Mouse (Mus musculus): ENCODE measurements at regions not wholly inside any gene's neighbourhood (a gene's known extent, or its start where the extent isn't known, plus 50 kb on each side); places are given as distances from the start of the nearest gene placed in this dataset.

- no peak for DNase-seq (ENCODE audit: low read depth)
These were observed 51.2 kb upstream of the Tln2 start for GRCm38 (mm10) chr9:67610696-67611095.

- no peak for DNase-seq (ENCODE audit: low read depth)
These were observed 52.2 kb upstream of the Tln2 start for GRCm38 (mm10) chr9:67611676-67612075.

DNA sequence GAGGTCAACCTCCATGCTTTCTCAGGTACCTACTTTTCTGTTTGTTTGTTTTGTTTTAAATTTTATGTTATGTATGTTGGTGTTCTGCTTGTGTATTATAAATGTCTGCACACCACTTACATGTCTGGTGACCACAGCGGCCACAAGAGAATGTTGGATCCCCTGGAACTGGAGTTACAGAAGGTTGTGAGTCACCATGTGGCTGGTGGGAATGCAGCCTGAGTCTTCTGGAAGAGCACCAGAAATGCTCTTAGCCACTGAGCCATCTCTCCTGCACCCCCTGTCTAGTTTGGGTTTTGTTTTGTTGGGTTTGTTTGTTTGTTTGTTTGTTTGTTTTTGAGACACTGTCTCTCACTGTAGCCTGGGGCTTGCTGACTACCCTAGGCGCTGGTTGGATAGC lies 52.6 kb upstream of the Tln2 start:
- DNase-seq (ENCODE audit: low read depth) = no peak

DNA sequence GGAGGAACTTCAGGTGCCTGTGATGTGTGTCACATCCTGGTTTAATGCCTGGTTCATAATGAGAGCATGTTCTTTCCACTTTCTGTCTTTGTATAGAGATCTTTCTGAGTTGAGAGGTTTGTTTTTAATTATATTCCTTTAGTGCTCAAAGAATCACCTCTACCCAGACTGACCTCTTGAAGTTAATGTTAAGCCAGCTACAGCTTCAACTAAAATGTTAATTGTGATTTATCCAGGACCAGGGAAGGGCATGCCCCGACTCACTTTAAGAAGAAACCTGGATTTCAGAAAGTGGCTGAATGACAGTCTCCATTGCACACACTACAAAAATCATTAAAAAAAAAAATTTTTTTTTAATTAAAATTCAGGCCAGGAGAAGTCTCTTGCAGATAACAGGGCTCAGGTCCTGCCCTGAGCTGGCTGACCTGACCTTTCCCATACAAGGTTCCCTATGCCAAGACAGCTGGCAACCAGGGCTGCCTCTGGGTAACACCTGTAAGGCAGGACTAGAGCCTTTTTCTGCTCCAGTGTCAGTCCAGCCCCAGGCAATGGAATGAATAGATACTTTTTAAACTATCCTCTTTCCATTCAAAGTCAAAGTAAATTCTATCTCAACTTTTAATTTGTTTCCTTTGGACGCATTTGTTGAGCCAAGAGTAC lies 54.7 kb upstream of the Tln2 start:
- DNase-seq (ENCODE audit: low read depth) = no peak

DNA sequence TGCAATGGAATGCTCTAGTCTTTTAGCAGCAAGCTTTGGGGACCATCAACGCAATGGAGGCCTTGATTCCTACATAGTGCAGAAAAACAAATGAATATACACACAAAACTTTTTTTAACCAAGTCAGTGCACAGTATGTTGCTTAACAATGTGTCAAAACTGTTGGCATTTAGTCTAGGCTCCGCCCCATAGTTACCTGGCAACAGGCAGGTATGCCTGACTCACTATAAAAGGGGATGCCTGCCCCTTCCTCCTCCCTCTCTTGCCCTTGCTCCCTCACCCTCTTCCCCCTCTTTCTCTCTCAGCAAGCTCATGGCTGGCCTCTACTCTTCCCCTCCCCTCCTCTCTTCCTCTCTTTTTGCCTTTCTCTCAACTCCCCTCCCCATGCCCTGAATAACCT lies 56.7 kb upstream of the Tln2 start:
- DNase-seq (ENCODE audit: low read depth) = no peak

DNA sequence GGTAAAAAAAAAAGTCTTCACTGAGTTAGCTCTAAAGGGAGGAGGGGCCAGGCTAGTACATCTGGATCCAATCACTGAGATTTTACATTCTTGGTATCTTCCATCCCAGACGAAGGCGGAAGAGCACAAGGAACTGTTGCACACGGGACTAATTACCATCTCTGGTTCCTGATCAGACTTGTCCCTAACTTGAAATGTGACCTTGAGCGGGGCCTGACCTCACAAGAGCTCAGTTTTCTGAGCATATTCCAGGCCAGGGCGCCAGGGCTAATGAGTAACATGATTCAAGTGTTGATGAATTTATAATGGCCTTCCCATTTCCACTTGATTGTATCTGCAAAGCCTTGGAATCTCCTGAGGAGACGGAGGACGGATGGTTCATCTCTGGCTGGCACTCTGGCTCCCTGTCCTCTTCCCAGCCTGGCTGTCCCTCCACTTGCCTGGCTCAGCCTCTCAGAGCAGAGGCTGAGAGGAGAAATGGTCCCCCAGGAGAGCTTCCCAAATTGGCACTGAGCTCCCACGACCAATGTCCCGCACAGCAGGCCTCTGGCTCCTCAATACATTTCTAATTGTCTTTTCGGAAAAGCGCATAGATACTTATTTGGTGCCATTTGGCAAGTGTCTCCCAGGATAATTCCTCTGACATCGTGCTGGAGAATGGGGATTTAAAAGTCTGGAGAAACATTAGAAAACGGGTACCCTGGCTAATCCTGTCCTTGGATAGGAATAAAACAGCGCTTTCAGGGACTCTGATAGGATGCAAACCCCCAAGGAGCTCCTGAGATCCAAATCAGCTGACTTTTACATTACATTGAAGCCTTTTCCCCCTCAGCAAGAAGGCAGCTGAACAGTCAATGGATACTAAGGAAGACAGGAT lies 58.1 kb upstream of the Tln2 start:
- no peak for DNase-seq (ENCODE audit: low read depth)

DNA sequence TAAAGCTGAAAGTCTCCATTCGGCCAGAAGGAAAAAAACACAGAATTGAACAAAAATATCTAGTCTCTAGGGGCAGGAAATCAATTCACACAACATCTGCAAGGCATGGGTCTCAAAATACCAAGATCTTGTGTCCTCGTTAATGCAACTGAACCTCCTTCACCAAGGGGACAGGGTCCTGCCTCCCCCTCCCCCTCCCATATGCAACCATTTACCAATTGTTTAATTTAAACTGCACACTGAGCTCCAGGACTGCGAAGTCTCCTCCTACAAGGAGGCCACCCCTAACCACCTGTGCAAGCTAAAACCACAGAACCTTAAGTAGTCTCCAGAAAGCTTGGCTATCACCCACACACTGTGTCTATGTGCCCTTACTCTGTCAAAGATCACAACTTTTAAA lies 61.4 kb upstream of the Tln2 start:
- DNase-seq (ENCODE audit: low read depth) = no peak

- DNase-seq (ENCODE audit: low read depth) = no peak
These were observed 67.7 kb upstream of the Tln2 start for GRCm38 (mm10) chr9:67627196-67627595.

DNA sequence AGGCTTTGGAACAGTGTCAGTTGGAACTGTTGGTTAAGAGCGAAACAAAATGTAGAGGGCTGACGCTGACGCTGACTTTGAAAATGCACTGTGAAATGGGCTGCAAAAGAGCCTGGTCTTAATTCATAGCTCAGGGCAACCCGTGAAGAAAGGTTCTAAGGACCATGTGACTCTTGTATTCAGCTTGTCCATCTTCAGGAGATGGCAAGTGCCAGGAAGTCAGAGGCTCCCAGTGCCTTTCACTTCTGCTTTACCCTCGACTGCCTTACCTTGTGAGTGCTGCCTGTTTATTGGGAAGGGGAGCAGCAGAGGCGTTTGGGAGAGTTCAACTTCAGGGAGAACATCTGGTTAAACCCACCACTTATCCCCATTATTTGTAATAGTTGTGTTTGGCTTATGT lies 70.1 kb upstream of the Tln2 start:
- no peak for DNase-seq (ENCODE audit: low read depth)

GRCm38 (mm10) chr9:67630173-67630572 lies 70.7 kb upstream of the Tln2 start:
- no peak for DNase-seq (ENCODE audit: low read depth)

- DNase-seq (ENCODE audit: low read depth) = no peak
These were observed 72.3 kb upstream of the Tln2 start for GRCm38 (mm10) chr9:67631741-67632243.

GRCm38 (mm10) chr9:67632521-67633025 lies 73.1 kb upstream of the Tln2 start:
- peak; percentile 4 for DNase-seq (ENCODE audit: low read depth)

- peak; percentile 10 for DNase-seq (ENCODE audit: low read depth)
These were observed 73.7 kb upstream of the Tln2 start for GRCm38 (mm10) chr9:67633026-67633741.

DNA sequence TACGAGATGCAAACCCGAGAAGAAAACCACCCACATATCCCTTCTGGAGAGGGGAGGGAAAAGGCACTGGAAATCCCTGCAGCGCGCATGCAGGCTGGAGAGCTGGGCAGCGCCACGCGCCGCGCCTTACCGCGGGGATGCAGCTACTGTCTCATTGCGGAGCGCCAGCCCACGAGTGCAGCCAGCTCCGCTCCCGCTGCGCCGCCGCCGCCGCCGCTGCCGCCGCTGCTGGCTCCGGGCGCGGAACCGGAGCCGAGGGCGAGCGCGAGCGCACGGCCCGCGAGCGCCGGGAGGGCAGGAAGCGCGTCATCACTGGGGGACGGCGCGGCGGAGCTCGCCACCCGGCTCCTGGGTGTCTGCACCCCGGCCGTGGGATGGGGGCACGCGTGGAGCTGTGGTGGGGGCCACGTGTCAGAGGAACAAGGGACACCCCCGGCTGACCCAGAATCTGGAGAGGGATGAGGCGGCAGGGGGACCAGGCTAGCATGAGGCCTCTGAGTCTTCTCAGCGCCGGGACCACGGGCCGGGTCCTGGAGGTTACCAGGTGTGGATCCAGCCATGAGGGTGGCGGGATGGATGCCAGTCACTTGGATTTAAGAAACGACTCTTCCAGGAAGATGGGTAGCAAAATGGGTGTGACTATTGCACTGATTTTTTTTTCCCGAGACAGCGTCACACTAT lies 74.4 kb upstream of the Tln2 start:
- peak; percentile 20 for DNase-seq (ENCODE audit: low read depth)

GRCm38 (mm10) chr9:67646820-67647219 lies 87.3 kb upstream of the Tln2 start:
- DNase-seq (ENCODE audit: low read depth) = no peak

GRCm38 (mm10) chr9:67664773-67665172 lies 94.5 kb upstream of the C2cd4b start:
- DNase-seq (ENCODE audit: low read depth) = no peak

DNA sequence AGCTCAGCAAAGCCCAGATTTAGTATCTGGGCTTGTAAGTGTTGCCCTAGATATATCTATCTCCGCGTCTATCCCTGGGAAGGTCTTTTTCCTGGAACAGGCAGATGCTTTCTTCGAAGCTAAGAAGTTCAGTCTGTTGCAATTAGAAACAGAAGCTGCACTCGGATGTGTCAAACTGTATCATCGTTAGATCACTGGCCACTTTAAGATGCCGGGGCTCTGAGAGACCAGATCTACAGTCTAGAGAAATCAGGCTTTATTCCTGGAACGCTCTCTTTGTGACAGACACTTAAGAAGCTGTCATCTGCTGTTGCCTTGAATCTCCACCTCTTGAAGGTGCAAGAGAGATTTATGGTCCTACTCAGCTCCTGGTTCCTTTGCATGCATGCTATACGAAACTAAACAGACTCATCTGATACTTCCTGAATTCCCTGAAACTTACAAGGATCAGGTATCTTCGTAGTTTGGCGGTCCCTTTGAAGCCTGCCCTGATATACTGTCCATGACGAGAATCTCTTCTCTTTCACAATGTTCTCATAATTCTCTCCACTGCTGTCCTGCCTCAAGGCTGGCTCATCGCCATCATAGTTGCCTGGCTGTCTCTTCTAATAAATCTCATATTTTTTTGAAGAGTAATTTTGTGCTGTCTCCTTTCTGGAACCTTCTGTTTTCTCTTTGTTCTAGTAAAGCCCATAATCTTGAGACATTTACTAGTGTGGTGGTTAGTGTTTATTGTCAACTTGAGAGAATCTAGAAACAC lies 88.8 kb upstream of the C2cd4b start:
- no peak for DNase-seq (ENCODE audit: low read depth)

- DNase-seq (ENCODE audit: low read depth) = no peak
These were observed 82.3 kb upstream of the C2cd4b start for GRCm38 (mm10) chr9:67676906-67677305.

- peak; percentile 65 for DNase-seq (ENCODE audit: low read depth)
These were observed 75.9 kb upstream of the C2cd4b start for GRCm38 (mm10) chr9:67683367-67683766.

DNA sequence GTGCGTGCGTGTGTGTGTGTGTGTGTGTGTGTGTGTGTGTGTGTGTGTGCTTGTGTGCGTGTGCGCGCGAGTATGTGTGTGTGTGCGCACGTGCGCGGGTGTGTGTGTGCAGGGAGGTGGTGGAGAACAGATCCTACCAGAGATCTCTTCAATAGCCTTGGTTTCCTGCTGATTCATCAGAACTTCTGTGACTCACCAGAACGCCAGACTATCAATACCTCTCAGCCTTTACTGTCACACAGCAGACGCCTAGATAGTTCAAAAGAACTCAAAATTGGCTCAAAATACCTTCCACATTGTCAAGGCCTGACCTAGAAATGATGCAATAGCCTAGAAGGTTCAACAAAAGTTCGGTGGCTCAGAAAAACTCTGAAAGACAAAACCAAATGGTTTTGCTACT lies 66.8 kb upstream of the C2cd4b start:
- DNase-seq (ENCODE audit: low read depth) = no peak

GRCm38 (mm10) chr9:67693716-67694115 lies 65.5 kb upstream of the C2cd4b start:
- no peak for DNase-seq (ENCODE audit: low read depth)
